Mouse (Mus musculus) midbrain, embryonic 16.5 days (tissue): ENCODE measurements around the gene Mlec. TPM values are rescaled to one million over a fixed set of nuclear protein-coding genes. Genes with fewer than 3 reads are reported as not detected.

ENCODE experiments used
- ATAC-seq: fragments of 200-750 bp; cut with Nextera tagmentation; 2 replicates; pipeline ENCODE4 v1.8.0; 2017; ENCODE audit warnings: moderate TSS enrichment
- H3K27ac ChIP-seq: fragments of 300-500 bp; sonication (generic); 2 replicates; pipeline ENCODE4 v1.5.1; 2014; ENCODE audit warnings: mild to moderate bottlenecking, low read length, mixed read lengths
- H3K27me3 ChIP-seq: fragments of 300-500 bp; sonication (generic); 2 replicates; pipeline ENCODE4 v1.6.1; 2014; ENCODE audit warnings: low read depth, low read length, mixed read lengths; ENCODE audit not compliant: control insufficient read depth, insufficient read depth
- H3K36me3 ChIP-seq: fragments of 300-500 bp; sonication (generic); 2 replicates; pipeline ENCODE4 v1.6.1; 2014; ENCODE audit warnings: mild to moderate bottlenecking, low read length, moderate library complexity, mixed read lengths; ENCODE audit not compliant: control insufficient read depth, insufficient read depth
- H3K4me1 ChIP-seq: fragments of 300-500 bp; sonication (generic); 2 replicates; pipeline ENCODE4 v1.6.1; 2014; ENCODE audit warnings: mild to moderate bottlenecking, low read length, mixed read lengths; ENCODE audit not compliant: control insufficient read depth, insufficient read depth
- H3K4me2 ChIP-seq: fragments of 300-500 bp; sonication (generic); 2 replicates; pipeline ENCODE4 v1.6.1; 2014; ENCODE audit warnings: mild to moderate bottlenecking, low read length, mixed read lengths
- H3K4me3 ChIP-seq: fragments of 300-500 bp; sonication (generic); 2 replicates; pipeline ENCODE4 v1.5.1; 2014; ENCODE audit warnings: low read depth, mild to moderate bottlenecking, low read length, moderate library complexity, mixed read lengths
- H3K9ac ChIP-seq: fragments of 300-500 bp; sonication (generic); 2 replicates; pipeline ENCODE4 v1.6.1; 2014; ENCODE audit warnings: low read depth, low read length, mixed read lengths
- H3K9me3 ChIP-seq: fragments of 300-500 bp; sonication (generic); replicated peaks from 2 replicates; pipeline ENCODE4 v1.6.1; 2014; ENCODE audit warnings: mild to moderate bottlenecking, low read length, mixed read lengths; ENCODE audit not compliant: control insufficient read depth, poor library complexity, severe bottlenecking
- WGBS: fragments of 180-500 bp; shearing (Covaris S2); extraction: QIAGEN DNeasy Blood & Tissue Kit; methylation state at CpG from one replicate; pipeline ENCODE4 v1.1.7; 2014; 5-methylcytosine and 5-hydroxymethylcytosine counted together
- polyA plus RNA-seq: library from polyadenylated mRNA; unstranded; fragments of >200 nt; fragmentation: Nextera tagmentation; extraction: Ambion mirVana; gene quantifications from 2 replicates; pipeline ENCODE4 v1.2.1, GENCODE M21; 2015

The Mlec gene
- polyA plus RNA-seq, 1 experiment from 2014 or later, result 25.4 TPM

DNA sequence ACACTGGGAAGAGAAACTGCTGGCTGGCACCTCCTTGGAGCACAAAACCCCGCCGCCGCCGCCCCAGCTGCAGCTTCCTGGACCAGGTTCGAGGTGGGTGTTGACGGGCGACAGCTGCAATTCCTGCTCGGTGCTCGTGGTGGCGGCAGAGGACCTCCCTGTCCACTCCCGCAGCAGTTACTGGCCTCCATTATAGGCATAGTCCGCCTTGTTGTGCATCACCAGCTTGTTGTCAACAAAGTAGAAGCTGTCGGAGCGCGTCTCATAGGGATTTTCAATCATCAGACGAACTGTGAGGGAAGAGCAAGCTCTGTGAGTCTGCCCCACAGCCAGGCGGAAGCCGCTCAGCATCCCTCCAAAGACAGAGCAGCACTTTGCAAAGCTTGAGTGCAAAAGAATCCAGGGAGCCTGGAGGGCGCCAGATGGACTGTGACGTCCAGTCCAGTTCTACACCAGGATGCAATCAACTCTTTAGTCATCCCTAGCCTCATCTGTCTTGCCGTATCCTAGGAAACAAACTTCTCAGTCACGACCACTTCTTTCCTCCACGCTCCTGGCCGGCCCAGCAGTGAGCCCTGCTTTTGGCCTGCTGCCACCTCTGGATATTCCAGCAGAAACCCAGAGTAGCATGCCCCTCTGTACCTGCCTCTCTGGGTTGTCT lies 32.6 kb downstream of the Mlec start:
- 17% methylated on average over 24 of the region's 24 CpGs for WGBS
- no peaks in the 10 kb centered on the region for H3K9me3 ChIP-seq
- no peaks in the 10 kb centered on the region for H3K27me3 ChIP-seq
- H3K4me1 ChIP-seq, result no peaks in the 10 kb centered on the region; the same call in 1 of the 2 replicates
- ATAC-seq, result peak; percentile 70; the same call in 1 of the 2 replicates
- no peak overlapping the region for H3K4me2 ChIP-seq
- H3K9ac ChIP-seq, result no peak overlapping the region
- H3K36me3 ChIP-seq, result peaks cover 14% of the 10 kb centered on the region; the same call in 1 of the 2 replicates
- no peak overlapping the region for H3K27ac ChIP-seq
- no peak overlapping the region for H3K4me3 ChIP-seq

DNA sequence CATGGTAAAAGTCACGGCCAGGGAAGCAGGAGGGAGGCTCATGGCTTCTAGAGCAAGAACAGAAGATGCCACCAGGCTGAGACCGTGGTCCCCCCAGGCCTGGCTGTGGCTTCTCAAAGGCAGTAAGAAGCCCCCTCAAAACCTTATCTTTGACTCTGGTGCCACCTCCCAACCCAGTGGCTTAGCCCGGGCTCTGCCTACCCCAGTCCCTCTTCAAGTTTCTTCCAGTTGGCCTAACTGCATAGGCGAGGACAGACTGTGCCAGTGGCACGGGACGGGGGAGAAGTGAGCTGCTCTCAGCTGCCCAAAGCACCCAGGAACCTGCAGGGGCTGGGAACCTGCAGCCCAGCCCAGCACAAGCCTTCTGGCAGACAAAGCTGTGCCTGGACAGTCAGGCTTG lies 33.3 kb downstream of the Mlec start:
- Histone ChIP-seq H3K27me3 (no peaks in the 10 kb centered on the region), H3K27ac (no peak overlapping the region)
- ATAC-seq, result no peak

DNA sequence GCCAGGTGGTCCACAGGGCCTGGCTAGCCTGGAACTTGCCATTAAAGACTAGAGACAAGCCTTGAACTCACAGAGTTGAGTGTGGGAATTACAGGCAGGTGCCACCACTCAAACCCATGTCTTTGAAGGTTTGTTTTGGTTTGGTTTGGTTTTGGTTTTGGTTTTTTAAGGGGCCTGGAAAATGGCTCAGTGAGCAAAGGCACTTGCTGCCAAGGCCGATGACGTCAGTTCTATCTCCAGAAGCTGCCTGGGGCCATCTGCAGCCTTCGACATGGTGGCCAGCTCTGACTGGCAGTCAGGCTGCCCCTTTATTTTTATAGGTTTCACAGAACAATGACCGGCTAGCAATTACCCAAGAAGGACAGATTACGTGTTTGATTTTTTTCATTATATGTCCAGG lies 37.0 kb downstream of the Mlec start:
- WGBS, result 81% methylated on average over 5 of the region's 5 CpGs
- Histone ChIP-seq H3K4me3 (no peak overlapping the region), H3K9ac (no peak overlapping the region), H3K4me1 (peaks cover 4% of the 10 kb centered on the region; the same call in 1 of the 2 replicates), H3K27ac (no peak overlapping the region), H3K27me3 (no peaks in the 10 kb centered on the region), H3K9me3 (no peaks in the 10 kb centered on the region), H3K4me2 (no peak overlapping the region), H3K36me3 (peaks cover 5% of the 10 kb centered on the region; the same call in 1 of the 2 replicates)
- no peak for ATAC-seq

More for the DNA sequence above, 33.3 kb downstream of the Mlec start:
- 94% methylated on average over 6 of the region's 6 CpGs for WGBS
- no peak overlapping the region for H3K9ac ChIP-seq
- no peak overlapping the region for H3K4me2 ChIP-seq
- H3K4me3 ChIP-seq, result no peak overlapping the region
- no peaks in the 10 kb centered on the region; the same call in 1 of the 2 replicates for H3K4me1 ChIP-seq
- H3K9me3 ChIP-seq, result no peaks in the 10 kb centered on the region
- H3K36me3 ChIP-seq, result peaks cover 14% of the 10 kb centered on the region; the same call in 1 of the 2 replicates

DNA sequence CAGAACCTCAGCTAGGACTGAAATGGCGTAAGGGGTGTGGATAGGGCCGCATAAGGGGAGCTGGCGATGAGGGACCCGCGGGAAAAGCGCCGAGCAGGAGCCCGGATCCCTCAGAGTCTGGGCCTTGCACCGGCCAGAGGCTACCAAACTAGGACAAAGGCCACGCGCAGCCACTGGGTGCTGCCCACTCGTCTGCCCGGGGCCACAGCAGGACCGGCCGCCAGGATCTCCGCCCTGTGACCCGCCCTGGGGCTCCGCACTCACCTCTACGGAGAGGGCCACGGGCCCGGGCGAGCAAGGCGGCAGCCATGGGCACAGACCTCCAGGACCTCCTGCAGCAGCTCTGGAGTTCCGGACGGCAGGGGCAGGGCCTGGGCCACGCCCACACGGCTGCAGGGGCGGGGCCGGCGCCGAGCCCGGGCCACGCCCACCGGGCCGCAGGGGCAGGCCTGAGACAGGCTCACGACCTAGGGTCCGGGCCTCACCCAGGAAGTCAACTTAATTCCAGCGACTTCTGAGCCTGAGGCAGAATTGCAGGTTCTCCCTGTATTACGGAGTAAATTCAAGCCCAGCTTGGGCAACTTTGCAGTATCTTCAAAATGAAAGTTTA lies 38.9 kb downstream of the Mlec start, which contains the start of gene Acads:
Gene Acads, minus strand, starts transcription at position 386 of the 610 bp plus-strand sequence.
- Histone ChIP-seq H3K4me2 (peak within 1 kb of the TSS; percentile 67), H3K4me1 (peaks cover 4% of the 10 kb centered on the region; the same call in 1 of the 2 replicates), H3K27me3 (no peaks in the 10 kb centered on the region), H3K27ac (no peak within 1 kb of the TSS), H3K36me3 (no peaks in the 10 kb centered on the region; the same call in 1 of the 2 replicates), H3K9me3 (no peaks in the 10 kb centered on the region), H3K4me3 (peak within 1 kb of the TSS; percentile 45), H3K9ac (peak within 1 kb of the TSS; percentile 70)
- WGBS, result 2% methylated on average over 35 of the region's 39 CpGs
- peak; percentile 82 for ATAC-seq

DNA sequence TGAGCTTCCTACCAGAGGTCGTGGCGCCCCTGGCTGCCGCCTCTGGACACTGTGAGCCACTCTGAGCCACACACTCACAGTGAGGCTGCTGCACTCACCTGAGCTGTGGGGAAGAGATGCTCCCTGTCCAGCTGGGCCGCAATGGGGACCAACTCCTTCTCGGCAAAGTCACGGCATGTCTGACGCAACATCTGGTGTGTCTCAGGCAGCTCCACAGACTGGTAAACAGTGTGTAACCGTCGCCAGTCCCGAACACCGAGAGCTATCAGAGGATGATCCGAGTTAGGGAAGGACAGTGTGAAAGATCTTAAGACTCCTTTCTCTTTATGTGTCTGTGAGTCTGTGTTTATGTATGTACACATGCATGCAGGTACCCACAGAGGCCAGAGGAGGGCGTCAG lies 40.5 kb downstream of the Mlec start:
- peaks cover 4% of the 10 kb centered on the region; the same call in 1 of the 2 replicates for H3K4me1 ChIP-seq
- no peak for ATAC-seq
- H3K9me3 ChIP-seq, result no peaks in the 10 kb centered on the region
- WGBS, result 98% methylated on average over 13 of the region's 13 CpGs
- no peaks in the 10 kb centered on the region for H3K36me3 ChIP-seq
- no peaks in the 10 kb centered on the region for H3K27me3 ChIP-seq
- no peak overlapping the region for H3K9ac ChIP-seq
- H3K4me2 ChIP-seq, result no peak overlapping the region
- H3K27ac ChIP-seq, result no peak overlapping the region
- H3K4me3 ChIP-seq, result no peak overlapping the region

DNA sequence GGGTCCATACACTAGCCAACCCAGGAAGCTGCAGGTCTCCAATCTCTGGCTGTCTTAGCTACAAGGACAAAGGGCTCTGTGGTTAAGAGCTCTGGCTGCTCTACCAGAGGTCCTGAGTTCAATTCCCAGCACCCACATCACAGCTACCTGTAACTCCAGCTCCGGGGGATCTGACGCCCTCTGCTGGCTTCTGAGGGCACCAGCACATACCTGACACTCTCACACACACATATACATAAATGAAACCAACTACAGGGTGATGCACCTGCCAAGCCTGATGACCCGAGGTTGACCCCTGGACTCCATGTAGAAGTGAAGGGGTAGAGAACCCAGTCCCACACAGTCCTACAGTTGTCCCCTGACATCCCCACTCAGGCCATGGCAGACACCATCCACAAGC lies 41.6 kb downstream of the Mlec start:
- H3K27me3 ChIP-seq, result no peaks in the 10 kb centered on the region
- ATAC-seq, result no peak
- 87% methylated on average over 3 of the region's 3 CpGs for WGBS
- H3K9me3 ChIP-seq, result no peaks in the 10 kb centered on the region
- no peak overlapping the region for H3K9ac ChIP-seq
- no peak overlapping the region for H3K27ac ChIP-seq
- H3K4me2 ChIP-seq, result no peak overlapping the region
- no peaks in the 10 kb centered on the region for H3K36me3 ChIP-seq
- no peak overlapping the region for H3K4me3 ChIP-seq
- peaks cover 4% of the 10 kb centered on the region; the same call in 1 of the 2 replicates for H3K4me1 ChIP-seq

DNA sequence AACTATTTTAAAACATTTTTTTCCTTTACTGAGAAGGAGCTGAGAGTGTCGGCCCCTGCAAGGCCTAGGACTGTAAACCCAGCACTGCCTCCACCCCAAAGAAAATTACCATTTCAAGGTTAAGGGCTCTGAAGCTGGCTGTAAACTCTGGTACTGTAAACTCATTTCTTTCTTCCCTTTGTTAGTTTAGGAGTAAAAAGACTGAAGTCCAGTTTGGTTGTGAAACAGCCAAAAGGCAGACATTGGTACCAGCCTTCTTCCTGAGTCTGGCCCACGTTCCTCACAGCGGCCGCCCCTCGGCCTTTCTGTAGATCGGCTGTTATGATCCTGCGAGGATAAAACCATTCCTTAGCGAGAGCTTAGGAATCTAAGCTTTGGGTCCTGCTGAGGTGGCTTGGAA lies 43.5 kb downstream of the Mlec start:
- WGBS, result 88% methylated on average over 8 of the region's 8 CpGs
- H3K4me3 ChIP-seq, result no peak overlapping the region
- H3K9me3 ChIP-seq, result no peaks in the 10 kb centered on the region
- ATAC-seq, result no peak
- no peaks in the 10 kb centered on the region for H3K27me3 ChIP-seq
- no peak overlapping the region for H3K4me2 ChIP-seq
- H3K36me3 ChIP-seq, result no peaks in the 10 kb centered on the region
- peaks cover 4% of the 10 kb centered on the region; the same call in 1 of the 2 replicates for H3K4me1 ChIP-seq
- no peak overlapping the region for H3K27ac ChIP-seq
- no peak overlapping the region for H3K9ac ChIP-seq

DNA sequence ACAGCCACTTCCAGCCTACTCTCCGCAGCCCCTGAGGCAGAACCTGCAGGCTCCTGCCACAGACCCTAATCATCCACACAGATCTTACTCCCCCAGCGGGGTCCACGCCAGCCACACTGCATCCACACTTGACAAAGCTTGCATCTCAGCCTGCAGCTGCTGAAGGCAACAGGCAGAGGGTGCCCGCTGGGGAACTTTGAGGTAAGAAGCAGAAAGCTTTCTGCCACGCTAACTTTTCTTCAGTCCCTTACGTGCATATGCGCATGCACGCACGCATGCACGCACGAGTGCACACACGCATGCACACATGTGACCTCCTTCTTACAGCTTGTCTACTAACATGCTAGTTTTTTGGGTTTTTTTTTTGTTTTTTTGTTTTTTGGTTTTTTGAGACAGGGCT lies 44.7 kb downstream of the Mlec start:
- no peak overlapping the region for H3K9ac ChIP-seq
- WGBS, result 96% methylated on average over 12 of the region's 12 CpGs
- no peaks in the 10 kb centered on the region for H3K36me3 ChIP-seq
- H3K9me3 ChIP-seq, result no peaks in the 10 kb centered on the region
- no peak overlapping the region for H3K27ac ChIP-seq
- no peak for ATAC-seq
- H3K4me3 ChIP-seq, result no peak overlapping the region
- H3K27me3 ChIP-seq, result no peaks in the 10 kb centered on the region
- H3K4me1 ChIP-seq, result peaks cover under 1% of the 10 kb centered on the region; the same call in 1 of the 2 replicates
- no peak overlapping the region for H3K4me2 ChIP-seq

DNA sequence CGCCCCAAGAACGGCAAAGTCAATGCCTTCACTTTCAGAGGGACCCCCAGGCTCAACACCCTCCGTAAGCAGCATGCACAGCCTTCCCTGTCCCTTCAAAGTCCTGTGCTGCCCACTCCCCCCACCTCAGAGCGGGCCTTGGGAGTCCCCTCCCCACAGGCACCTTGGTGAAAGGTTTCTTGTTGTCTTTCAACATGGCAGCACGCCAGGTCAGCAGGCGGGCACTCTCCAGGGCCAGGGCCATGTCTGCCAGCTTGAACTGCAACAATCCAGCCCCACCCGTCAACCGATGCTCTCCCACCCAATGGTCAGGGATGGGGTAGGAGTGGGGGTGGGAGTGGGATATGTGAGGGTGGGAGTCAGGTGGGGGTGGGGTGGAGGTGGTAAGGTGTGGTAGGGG lies 46.8 kb downstream of the Mlec start:
- Histone ChIP-seq H3K9ac (no peak overlapping the region), H3K27me3 (no peaks in the 10 kb centered on the region), H3K4me2 (no peak overlapping the region), H3K9me3 (no peaks in the 10 kb centered on the region), H3K27ac (no peak overlapping the region), H3K4me1 (no peaks in the 10 kb centered on the region; the same call in 1 of the 2 replicates), H3K4me3 (no peak overlapping the region), H3K36me3 (no peaks in the 10 kb centered on the region)
- ATAC-seq, result no peak
- WGBS, result 90% methylated on average over 8 of the region's 8 CpGs
